Mouse (Mus musculus): ENCODE measurements at regions not wholly inside any gene's neighbourhood (a gene's known extent, or its start where the extent isn't known, plus 50 kb on each side); places are given as distances from the start of the nearest gene placed in this dataset.

- Histone ChIP-seq H3K27me3 (replicated peaks; ENCODE audit: control insufficient read depth, insufficient read depth, low read length) (no peaks in the 10 kb centered on the region), H3K9ac (ENCODE audit: low read length) (no peak overlapping the region), H3K36me3 (ENCODE audit: control insufficient read depth, insufficient read depth, low read length) (no peaks in the 10 kb centered on the region), H3K27ac (ENCODE audit: low read depth, low read length) (no peak overlapping the region), H3K4me1 (ENCODE audit: control insufficient read depth, insufficient read depth, low read length) (peaks cover 27% of the 10 kb centered on the region), H3K9me3 (replicated peaks; ENCODE audit: control insufficient read depth, low read length) (no peaks in the 10 kb centered on the region), H3K4me3 (ENCODE audit: low read depth, low read length) (no peak overlapping the region), H3K4me2 (ENCODE audit: low read length) (no peak overlapping the region)
- ATAC-seq = no peak
- 89% methylated on average over 5 of the region's 5 CpGs for WGBS
- no peak for DNase-seq (ENCODE audit: low spot score)
Measured at GRCm38 (mm10) chr19:53456681-53457080, 66.3 kb upstream of the Smndc1 start.

GRCm38 (mm10) chr19:53454571-53454970 is 64.2 kb upstream of the Smndc1 start:
- DNase-seq (ENCODE audit: low spot score) (no peak), ATAC-seq (no peak)
- Histone ChIP-seq H3K36me3 (ENCODE audit: control insufficient read depth, insufficient read depth, low read length) (no peaks in the 10 kb centered on the region), H3K4me2 (ENCODE audit: low read length) (no peak overlapping the region), H3K9ac (ENCODE audit: low read length) (no peak overlapping the region), H3K4me3 (ENCODE audit: low read depth, low read length) (no peak overlapping the region), H3K27ac (ENCODE audit: low read depth, low read length) (no peak overlapping the region), H3K27me3 (replicated peaks; ENCODE audit: control insufficient read depth, insufficient read depth, low read length) (no peaks in the 10 kb centered on the region), H3K4me1 (ENCODE audit: control insufficient read depth, insufficient read depth, low read length) (peaks cover 26% of the 10 kb centered on the region), H3K9me3 (replicated peaks; ENCODE audit: control insufficient read depth, low read length) (no peaks in the 10 kb centered on the region)
- 83% methylated on average over 4 of the region's 4 CpGs for WGBS

- ATAC-seq = peak; percentile 64
- Histone ChIP-seq H3K9me3 (replicated peaks; ENCODE audit: control insufficient read depth, low read length) (no peaks in the 10 kb centered on the region), H3K27me3 (replicated peaks; ENCODE audit: control insufficient read depth, insufficient read depth, low read length) (no peaks in the 10 kb centered on the region), H3K4me2 (ENCODE audit: low read length) (no peak overlapping the region), H3K9ac (ENCODE audit: low read length) (no peak overlapping the region), H3K4me1 (ENCODE audit: control insufficient read depth, insufficient read depth, low read length) (peaks cover 24% of the 10 kb centered on the region), H3K36me3 (ENCODE audit: control insufficient read depth, insufficient read depth, low read length) (no peaks in the 10 kb centered on the region), H3K4me3 (ENCODE audit: low read depth, low read length) (no peak overlapping the region), H3K27ac (ENCODE audit: low read depth, low read length) (no peak overlapping the region; the same call in 1 of the 2 replicates)
- DNase-seq (ENCODE audit: low spot score) = peak; percentile 84
- WGBS = 68% methylated on average over 3 of the region's 3 CpGs
Measured at GRCm38 (mm10) chr19:53454059-53454458, 63.7 kb upstream of the Smndc1 start.

- Histone ChIP-seq H3K4me1 (ENCODE audit: control insufficient read depth, insufficient read depth, low read length) (peaks cover 21% of the 10 kb centered on the region), H3K9me3 (replicated peaks; ENCODE audit: control insufficient read depth, low read length) (no peaks in the 10 kb centered on the region), H3K36me3 (ENCODE audit: control insufficient read depth, insufficient read depth, low read length) (no peaks in the 10 kb centered on the region), H3K9ac (ENCODE audit: low read length) (no peak overlapping the region), H3K4me3 (ENCODE audit: low read depth, low read length) (no peak overlapping the region), H3K27ac (ENCODE audit: low read depth, low read length) (no peak overlapping the region; the same call in 1 of the 2 replicates), H3K27me3 (replicated peaks; ENCODE audit: control insufficient read depth, insufficient read depth, low read length) (no peaks in the 10 kb centered on the region), H3K4me2 (ENCODE audit: low read length) (no peak overlapping the region)
- WGBS = 66% methylated on average over 13 of the region's 13 CpGs
- peak; percentile 10 for ATAC-seq
- no peak for DNase-seq (ENCODE audit: low spot score)
Measured at GRCm38 (mm10) chr19:53453317-53453947, 63.1 kb upstream of the Smndc1 start.

- DNase-seq (ENCODE audit: low spot score) = no peak
- Histone ChIP-seq H3K9ac (ENCODE audit: low read length) (no peak overlapping the region), H3K27me3 (replicated peaks; ENCODE audit: control insufficient read depth, insufficient read depth, low read length) (no peaks in the 10 kb centered on the region), H3K36me3 (ENCODE audit: control insufficient read depth, insufficient read depth, low read length) (no peaks in the 10 kb centered on the region), H3K4me2 (ENCODE audit: low read length) (no peak overlapping the region), H3K27ac (ENCODE audit: low read depth, low read length) (no peak overlapping the region), H3K4me1 (ENCODE audit: control insufficient read depth, insufficient read depth, low read length) (peaks cover 25% of the 10 kb centered on the region), H3K4me3 (ENCODE audit: low read depth, low read length) (no peak overlapping the region), H3K9me3 (replicated peaks; ENCODE audit: control insufficient read depth, low read length) (no peaks in the 10 kb centered on the region)
- no peak for ATAC-seq
- WGBS = 71% methylated on average over 3 of the region's 3 CpGs
Measured at GRCm38 (mm10) chr19:53452360-53452759, 62.0 kb upstream of the Smndc1 start.

- no peaks in the 10 kb centered on the region for H3K27me3 ChIP-seq (replicated peaks; ENCODE audit: control insufficient read depth, insufficient read depth, low read length)
- peak; percentile 56 for DNase-seq (ENCODE audit: low spot score)
- no peak overlapping the region for H3K9ac ChIP-seq (ENCODE audit: low read length)
- ATAC-seq = peak; percentile 24; the same call in 1 of the 2 replicates
- no peaks in the 10 kb centered on the region for H3K9me3 ChIP-seq (replicated peaks; ENCODE audit: control insufficient read depth, low read length)
- H3K4me1 ChIP-seq (ENCODE audit: control insufficient read depth, insufficient read depth, low read length) = peaks cover 25% of the 10 kb centered on the region
- 33% methylated on average over 13 of the region's 13 CpGs for WGBS
- H3K4me3 ChIP-seq (ENCODE audit: low read depth, low read length) = no peak overlapping the region
- H3K27ac ChIP-seq (ENCODE audit: low read depth, low read length) = no peak overlapping the region; the same call in 1 of the 2 replicates
- H3K4me2 ChIP-seq (ENCODE audit: low read length) = no peak overlapping the region
- no peaks in the 10 kb centered on the region for H3K36me3 ChIP-seq (ENCODE audit: control insufficient read depth, insufficient read depth, low read length)
Measured at GRCm38 (mm10) chr19:53451388-53451922, 61.1 kb upstream of the Smndc1 start.

- no peak overlapping the region for H3K4me2 ChIP-seq (ENCODE audit: low read length)
- no peak overlapping the region; the same call in 1 of the 2 replicates for H3K27ac ChIP-seq (ENCODE audit: low read depth, low read length)
- H3K9me3 ChIP-seq (replicated peaks; ENCODE audit: control insufficient read depth, low read length) = no peaks in the 10 kb centered on the region
Measured at GRCm38 (mm10) chr19:53450624-53451387, 60.4 kb upstream of the Smndc1 start.

GRCm38 (mm10) chr19:53449137-53449783 is 58.9 kb upstream of the Smndc1 start:
- H3K9me3 ChIP-seq (replicated peaks; ENCODE audit: control insufficient read depth, low read length) = no peaks in the 10 kb centered on the region
- DNase-seq (ENCODE audit: low spot score) = no peak
- H3K4me2 ChIP-seq (ENCODE audit: low read length) = no peak overlapping the region
- ATAC-seq = no peak
- peaks cover 21% of the 10 kb centered on the region for H3K4me1 ChIP-seq (ENCODE audit: control insufficient read depth, insufficient read depth, low read length)
- no peak overlapping the region for H3K9ac ChIP-seq (ENCODE audit: low read length)
- no peak overlapping the region for H3K27ac ChIP-seq (ENCODE audit: low read depth, low read length)
- 87% methylated on average over 17 of the region's 17 CpGs for WGBS
- no peak overlapping the region for H3K4me3 ChIP-seq (ENCODE audit: low read depth, low read length)
- H3K36me3 ChIP-seq (ENCODE audit: control insufficient read depth, insufficient read depth, low read length) = no peaks in the 10 kb centered on the region
- no peaks in the 10 kb centered on the region for H3K27me3 ChIP-seq (replicated peaks; ENCODE audit: control insufficient read depth, insufficient read depth, low read length)

More at GRCm38 (mm10) chr19:53450624-53451387, 60.4 kb upstream of the Smndc1 start:
- H3K36me3 ChIP-seq (ENCODE audit: control insufficient read depth, insufficient read depth, low read length) = no peaks in the 10 kb centered on the region
- DNase-seq (ENCODE audit: low spot score) (no peak), ATAC-seq (peak; percentile 24; the same call in 1 of the 2 replicates)
- H3K27me3 ChIP-seq (replicated peaks; ENCODE audit: control insufficient read depth, insufficient read depth, low read length) = no peaks in the 10 kb centered on the region
- peaks cover 25% of the 10 kb centered on the region for H3K4me1 ChIP-seq (ENCODE audit: control insufficient read depth, insufficient read depth, low read length)
- no peak overlapping the region for H3K9ac ChIP-seq (ENCODE audit: low read length)
- H3K4me3 ChIP-seq (ENCODE audit: low read depth, low read length) = no peak overlapping the region
- 72% methylated on average over 16 of the region's 17 CpGs for WGBS
